Mouse (Mus musculus) adrenal gland, postnatal 4 days (tissue): Measurements from ENCODE around the gene Ppil2. TPM values are rescaled to one million over a fixed set of nuclear protein-coding genes. Genes with fewer than 3 reads are reported as not detected.

Source experiments
- DNase-seq, 2 experiments: peaks; one replicate each; pipeline ENCODE4 v3.0.0; 2021 to 2022; ENCODE audit warnings: low spot score in 2 of 2, mixed read lengths in 2 of 2
- total RNA-seq, 2 experiments: library from RNA; stranded (reverse); gene quantifications; 2 replicates each; pipeline ENCODE4 v1.2.3; 2021

Ppil2 gene
- total RNA-seq, 2 experiments from 2014 or later, result 112 to 118 TPM

- DNase-seq, result no peak
These were observed 6.5 kb downstream of the Ppil2 start for GRCm38 (mm10) chr16:17104600-17104999.

GRCm38 (mm10) chr16:17102630-17103220, 8.3 kb downstream of the Ppil2 start:
- DNase-seq, result no peak

- no peak for DNase-seq
These were observed 14.1 kb downstream of the Ppil2 start for GRCm38 (mm10) chr16:17096938-17097337.

GRCm38 (mm10) chr16:17088346-17088745, 22.7 kb downstream of the Ppil2 start:
- DNase-seq, result no peak

- DNase-seq, result no peak
These were observed 24.3 kb downstream of the Ppil2 start for GRCm38 (mm10) chr16:17086669-17087193.

GRCm38 (mm10) chr16:17086241-17086640, 24.8 kb downstream of the Ppil2 start:
- no peak for DNase-seq

- DNase-seq, result no peak
These were observed 25.4 kb downstream of the Ppil2 start for GRCm38 (mm10) chr16:17085636-17086035.

- no peak for DNase-seq
These were observed 28.8 kb downstream of the Ppil2 start for GRCm38 (mm10) chr16:17082121-17082792.

- DNase-seq, result no peak
These were observed 33.0 kb downstream of the Ppil2 start for GRCm38 (mm10) chr16:17078101-17078500.

- DNase-seq, result no peak
These were observed 34.2 kb downstream of the Ppil2 start for GRCm38 (mm10) chr16:17076869-17077268.

GRCm38 (mm10) chr16:17076301-17076700, 34.8 kb downstream of the Ppil2 start:
- no peak for DNase-seq

GRCm38 (mm10) chr16:17073000-17073399, 38.1 kb downstream of the Ppil2 start:
- DNase-seq, result no peak

- no peak for DNase-seq
These were observed 40.3 kb downstream of the Ppil2 start for GRCm38 (mm10) chr16:17070716-17071115.

GRCm38 (mm10) chr16:17069511-17070443, 41.3 kb downstream of the Ppil2 start, which contains the start of gene Ypel1:
Gene Ypel1 (plus strand): TSS chr16:17069696.
- peak; percentile 79 to 81 for DNase-seq

GRCm38 (mm10) chr16:17067552-17067951, 43.5 kb downstream of the Ppil2 start:
- no peak for DNase-seq

GRCm38 (mm10) chr16:17062338-17062737, 48.7 kb downstream of the Ppil2 start:
- no peak for DNase-seq

- DNase-seq, result no peak
These were observed 55.5 kb downstream of the Ppil2 start for GRCm38 (mm10) chr16:17055584-17055983.

- DNase-seq, result no peak
These were observed 57.2 kb downstream of the Ppil2 start for GRCm38 (mm10) chr16:17053903-17054302.

GRCm38 (mm10) chr16:17052087-17052486, 59.0 kb downstream of the Ppil2 start:
- no peak for DNase-seq

- no peak for DNase-seq
These were observed 61.2 kb downstream of the Ppil2 start for GRCm38 (mm10) chr16:17049886-17050285.

- no peak for DNase-seq
These were observed 65.8 kb downstream of the Ppil2 start for GRCm38 (mm10) chr16:17045287-17045686.

GRCm38 (mm10) chr16:17044320-17044719, 66.7 kb downstream of the Ppil2 start:
- no peak for DNase-seq
